Mouse (Mus musculus) bone marrow, adult 2 months (tissue): ENCODE data around the gene Ust.
"Not testable (repeated sequence)": the region's sequence is repeated elsewhere in the genome, so short reads cannot be mapped to it uniquely, and the experiment has no call there.

Experiments
- CTCF ChIP-seq: fragments of 200-500 bp; IDR thresholded peaks from 2 replicates; pipeline ENCODE4 v1.5.1; 2011; ENCODE audit warnings: low read length, control low read depth; ENCODE audit not compliant: control insufficient read depth, insufficient read depth
- POLR2A ChIP-seq: fragments of 200-500 bp; IDR thresholded peaks from 2 replicates; pipeline ENCODE4 v1.6.1; 2011; ENCODE audit warnings: low read depth, mild to moderate bottlenecking, control low read depth, low read length, borderline replicate concordance; ENCODE audit not compliant: control insufficient read depth

DNA sequence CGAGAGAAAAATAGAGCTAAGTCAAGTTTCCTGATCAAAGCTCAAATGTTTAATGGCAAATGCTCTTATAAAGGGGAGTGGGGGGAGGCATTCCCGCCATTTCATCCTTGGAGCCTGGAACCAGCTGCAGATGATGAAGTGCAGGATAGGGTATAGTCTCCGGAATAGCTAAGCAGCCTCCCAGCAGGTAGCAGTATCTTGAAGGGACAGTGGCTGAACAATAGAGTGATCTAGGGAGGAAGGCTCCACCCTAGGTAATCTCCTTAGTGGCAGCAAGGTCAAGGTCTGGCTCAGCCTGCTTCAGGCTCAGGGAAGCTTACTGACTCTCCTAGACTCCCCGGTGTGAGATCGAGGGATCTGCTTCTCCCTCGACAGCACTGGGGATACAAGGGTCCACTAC, 40.9 kb upstream of the Ust start:
- TF ChIP-seq POLR2A, CTCF: not testable (repeated sequence)
